Mouse (Mus musculus) liver, adult (tissue): ENCODE results near the gene Gatad2a.

Experiments used
- GATA4 ChIP-seq: IDR thresholded peaks from 2 replicates; pipeline ENCODE4 v1.6.1; 2014; ENCODE audit warnings: mild to moderate bottlenecking, low read length; ENCODE audit not compliant: insufficient replicate concordance

Gatad2a gene

GRCm38 (mm10) chr8:70001176-70001891 is 5.2 kb upstream of the Gatad2a start:
- no peak for TF ChIP-seq GATA4

GRCm38 (mm10) chr8:70000226-70000625 is 4.0 kb upstream of the Gatad2a start:
- no peak for TF ChIP-seq GATA4

GRCm38 (mm10) chr8:69999236-69999635 is 3.1 kb upstream of the Gatad2a start:
- TF ChIP-seq GATA4 = no peak

- no peak for TF ChIP-seq GATA4
Measured at GRCm38 (mm10) chr8:69998706-69999105, 2.5 kb upstream of the Gatad2a start.

GRCm38 (mm10) chr8:69996589-69997285 is 553 bp upstream of the Gatad2a start:
- peak; percentile 1; the same call in 1 of the 2 replicates for TF ChIP-seq GATA4

- TF ChIP-seq GATA4 = no peak
Measured at GRCm38 (mm10) chr8:69995422-69995775, 785 bp downstream of the Gatad2a start.

GRCm38 (mm10) chr8:69987744-69988143 is 8.4 kb downstream of the Gatad2a start:
- TF ChIP-seq GATA4 = no peak

- no peak for TF ChIP-seq GATA4
Measured at GRCm38 (mm10) chr8:69984876-69985553, 11.2 kb downstream of the Gatad2a start.

- no peak for TF ChIP-seq GATA4
Measured at GRCm38 (mm10) chr8:69978456-69978855, 17.7 kb downstream of the Gatad2a start.

GRCm38 (mm10) chr8:69974806-69975205 is 21.4 kb downstream of the Gatad2a start:
- no peak for TF ChIP-seq GATA4

- no peak; the same call in 1 of the 2 replicates for TF ChIP-seq GATA4
Measured at GRCm38 (mm10) chr8:69974194-69974614, 22.0 kb downstream of the Gatad2a start.

- no peak for TF ChIP-seq GATA4
Measured at GRCm38 (mm10) chr8:69973442-69974161, 22.6 kb downstream of the Gatad2a start.

- no peak for TF ChIP-seq GATA4
Measured at GRCm38 (mm10) chr8:69973063-69973441, 23.1 kb downstream of the Gatad2a start.

GRCm38 (mm10) chr8:69970880-69971279 is 25.3 kb downstream of the Gatad2a start:
- no peak for TF ChIP-seq GATA4

GRCm38 (mm10) chr8:69967291-69967933 is 28.8 kb downstream of the Gatad2a start:
- no peak for TF ChIP-seq GATA4
